Mouse (Mus musculus) midbrain, postnatal 0 days (tissue): ENCODE measurements at regions not wholly inside any gene's neighbourhood (a gene's known extent, or its start where the extent isn't known, plus 50 kb on each side); places are given as distances from the start of the nearest gene placed in this dataset.
"Not testable (repeated sequence)": the region's sequence is repeated elsewhere in the genome, so short reads cannot be mapped to it uniquely, and the experiment has no call there.

Experiments used
- ATAC-seq: fragments of 200-750 bp; cut with Nextera tagmentation; 2 replicates; pipeline ENCODE4 v1.8.0; 2017; ENCODE audit warnings: moderate number of reproducible peaks, mild to moderate bottlenecking, moderate TSS enrichment, moderate library complexity; ENCODE audit not compliant: low FRiP score
- DNase-seq: peaks from one replicate; pipeline ENCODE4 v3.0.0-alpha.2; 2015; ENCODE audit warnings: low spot score
- H3K27ac ChIP-seq: fragments of 300-500 bp; sonication (generic); 2 replicates; pipeline ENCODE4 v1.5.1; 2014; ENCODE audit warnings: low read depth, mild to moderate bottlenecking, low read length, mixed read lengths
- H3K27me3 ChIP-seq: fragments of 300-500 bp; sonication (generic); 2 replicates; pipeline ENCODE4 v1.6.1; 2014; ENCODE audit warnings: low read length, control low read depth, mixed read lengths; ENCODE audit not compliant: insufficient read depth
- H3K36me3 ChIP-seq: fragments of 300-500 bp; sonication (generic); 2 replicates; pipeline ENCODE4 v1.6.1; 2014; ENCODE audit warnings: low read length, control low read depth, mixed read lengths; ENCODE audit not compliant: insufficient read depth
- H3K4me1 ChIP-seq: fragments of 300-500 bp; sonication (generic); 2 replicates; pipeline ENCODE4 v1.6.1; 2014; ENCODE audit warnings: mild to moderate bottlenecking, control low read depth, antibody characterized with exemption, low read length, mixed read lengths; ENCODE audit not compliant: insufficient read depth
- H3K4me2 ChIP-seq: fragments of 300-500 bp; sonication (generic); 2 replicates; pipeline ENCODE4 v1.6.1; 2014; ENCODE audit warnings: low read depth, mild to moderate bottlenecking, low read length, mixed read lengths; ENCODE audit not compliant: poor library complexity, severe bottlenecking
- H3K4me3 ChIP-seq: fragments of 300-500 bp; sonication (generic); 2 replicates; pipeline ENCODE4 v1.5.1; 2014; ENCODE audit warnings: low read depth, mild to moderate bottlenecking, low read length, moderate library complexity
- H3K9ac ChIP-seq: fragments of 300-500 bp; sonication (generic); replicated peaks from 2 replicates; pipeline ENCODE4 v1.6.1; 2014; ENCODE audit warnings: mild to moderate bottlenecking, low read length, moderate library complexity, mixed read lengths; ENCODE audit not compliant: poor library complexity, severe bottlenecking
- H3K9me3 ChIP-seq: fragments of 300-500 bp; sonication (generic); 2 replicates; pipeline ENCODE4 v1.6.1; 2016; ENCODE audit warnings: low read length, control low read depth
- CTCF ChIP-seq: IDR thresholded peaks from 2 replicates; pipeline ENCODE4 v1.5.1; 2016; ENCODE audit warnings: antibody characterized with exemption, mild to moderate bottlenecking
- WGBS: fragments of 180-500 bp; shearing (Covaris S2); extraction: QIAGEN DNeasy Blood & Tissue Kit; methylation state at CpG from one replicate; pipeline ENCODE4 v1.1.7; 2014; 5-methylcytosine and 5-hydroxymethylcytosine counted together

GRCm38 (mm10) chr14:36212830-36213229 is 118.1 kb downstream of the 4930474N05Rik start:
- WGBS = 47% methylated on average over 4 of the region's 4 CpGs
- Histone ChIP-seq H3K9ac (no peak overlapping the region), H3K9me3 (no peaks in the 10 kb centered on the region), H3K27ac (no peak overlapping the region), H3K4me3 (no peak overlapping the region), H3K27me3 (no peaks in the 10 kb centered on the region), H3K4me2 (no peak overlapping the region), H3K36me3 (no peaks in the 10 kb centered on the region), H3K4me1 (no peaks in the 10 kb centered on the region)
- peak; percentile 85 for DNase-seq
- no peak for ATAC-seq
- TF ChIP-seq CTCF = peak; percentile 86

GRCm38 (mm10) chr14:36245849-36246248 is 151.1 kb downstream of the 4930474N05Rik start:
- DNase-seq (no peak), ATAC-seq (no peak)

GRCm38 (mm10) chr14:36262126-36262525 is 167.4 kb downstream of the 4930474N05Rik start:
- no peak overlapping the region for H3K4me3 ChIP-seq
- H3K9ac ChIP-seq = no peak overlapping the region
- TF ChIP-seq CTCF = no peak
- WGBS = 63% methylated on average over 2 of the region's 2 CpGs
- DNase-seq = peak; percentile 25
- no peaks in the 10 kb centered on the region for H3K27me3 ChIP-seq
- H3K4me1 ChIP-seq = no peaks in the 10 kb centered on the region
- no peak overlapping the region for H3K4me2 ChIP-seq
- H3K9me3 ChIP-seq = no peaks in the 10 kb centered on the region
- no peaks in the 10 kb centered on the region for H3K36me3 ChIP-seq
- no peak overlapping the region for H3K27ac ChIP-seq
- no peak for ATAC-seq

More at GRCm38 (mm10) chr14:36245849-36246248, 151.1 kb downstream of the 4930474N05Rik start:
- Histone ChIP-seq H3K9ac (no peak overlapping the region), H3K4me3 (no peak overlapping the region), H3K27ac (no peak overlapping the region), H3K4me2 (no peak overlapping the region), H3K4me1 (no peaks in the 10 kb centered on the region), H3K9me3 (no peaks in the 10 kb centered on the region), H3K36me3 (no peaks in the 10 kb centered on the region), H3K27me3 (no peaks in the 10 kb centered on the region)
- no peak for TF ChIP-seq CTCF

- DNase-seq = no peak
Measured at GRCm38 (mm10) chr14:36283825-36284414, 189.2 kb downstream of the 4930474N05Rik start.

GRCm38 (mm10) chr14:36288697-36289286 is 194.1 kb downstream of the 4930474N05Rik start:
- no peaks in the 10 kb centered on the region for H3K4me1 ChIP-seq
- no peaks in the 10 kb centered on the region for H3K36me3 ChIP-seq
- no peak overlapping the region for H3K27ac ChIP-seq
- no peak for TF ChIP-seq CTCF
- H3K9ac ChIP-seq = no peak overlapping the region
- H3K4me3 ChIP-seq = no peak overlapping the region
- DNase-seq (no peak), ATAC-seq (no peak)
- 67% methylated on average over 1 of the region's 1 CpGs for WGBS
- H3K9me3 ChIP-seq = no peaks in the 10 kb centered on the region
- H3K27me3 ChIP-seq = no peaks in the 10 kb centered on the region
- no peak overlapping the region for H3K4me2 ChIP-seq

More at GRCm38 (mm10) chr14:36283825-36284414, 189.2 kb downstream of the 4930474N05Rik start:
- Histone ChIP-seq H3K36me3 (no peaks in the 10 kb centered on the region), H3K4me1 (peaks cover 5% of the 10 kb centered on the region; the same call in 1 of the 2 replicates), H3K9ac (no peak overlapping the region), H3K27ac (no peak overlapping the region), H3K27me3 (no peaks in the 10 kb centered on the region), H3K4me3 (no peak overlapping the region), H3K4me2 (no peak overlapping the region), H3K9me3 (no peaks in the 10 kb centered on the region)
- no peak for TF ChIP-seq CTCF
- ATAC-seq = no peak
- 97% methylated on average over 1 of the region's 1 CpGs for WGBS

- 94% methylated on average over 1 of the region's 1 CpGs for WGBS
- Histone ChIP-seq H3K27me3 (no peaks in the 10 kb centered on the region), H3K4me1 (no peaks in the 10 kb centered on the region), H3K36me3 (no peaks in the 10 kb centered on the region), H3K27ac (no peak overlapping the region), H3K9ac (no peak overlapping the region), H3K9me3 (no peaks in the 10 kb centered on the region), H3K4me3 (no peak overlapping the region), H3K4me2 (no peak overlapping the region)
- no peak for ATAC-seq
- TF ChIP-seq CTCF = no peak
- DNase-seq = no peak
Measured at GRCm38 (mm10) chr14:36310324-36310723, 215.6 kb downstream of the 4930474N05Rik start.

GRCm38 (mm10) chr14:36314673-36315072 is 220.0 kb downstream of the 4930474N05Rik start:
- H3K4me3 ChIP-seq, H3K36me3 ChIP-seq, H3K27me3 ChIP-seq, H3K9me3 ChIP-seq, ATAC-seq, H3K4me2 ChIP-seq, H3K4me1 ChIP-seq, H3K9ac ChIP-seq, DNase-seq, H3K27ac ChIP-seq: not testable (repeated sequence)
- 75% methylated on average over 1 of the region's 1 CpGs for WGBS
